Mouse (Mus musculus): Measurements from ENCODE around the gene Scamp4.

The Scamp4 gene

DNA sequence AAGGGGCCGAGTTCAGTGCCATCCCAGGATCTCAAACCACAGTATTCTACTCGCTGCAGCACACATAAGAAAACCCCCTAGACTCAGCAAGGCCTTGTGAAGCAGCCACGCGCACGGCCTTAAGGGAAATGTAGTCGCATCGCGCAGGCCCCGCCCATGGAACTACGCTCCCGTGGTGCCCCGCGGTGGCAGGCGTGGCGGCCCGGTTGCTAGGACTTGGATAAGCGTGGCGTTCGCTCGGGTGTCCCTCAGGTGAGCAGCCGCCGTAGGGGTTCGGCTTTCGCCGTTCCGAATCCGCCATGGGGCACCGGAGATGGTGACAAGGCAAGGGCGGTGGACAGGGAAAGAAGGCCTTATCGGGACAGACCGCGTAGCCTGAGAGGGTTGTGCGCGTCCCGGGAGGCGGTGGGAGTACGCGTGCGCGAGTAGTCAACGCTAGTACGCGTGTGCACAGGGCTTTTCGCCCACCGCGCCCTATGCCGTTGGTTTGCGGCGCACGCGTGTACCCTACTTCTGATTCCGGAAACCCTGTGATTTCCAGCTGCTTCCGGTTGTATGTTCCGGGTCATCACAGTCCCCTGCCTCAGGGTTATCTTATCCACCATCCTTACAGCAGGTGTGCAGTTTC lies at the start of gene Scamp4, which contains the start of gene Adat3:
Gene Scamp4, plus strand, starts transcription at position 175 of the 628 bp plus-strand sequence.
Gene Adat3, plus strand, starts transcription at position 183 of the 628 bp plus-strand sequence.
- DNase-seq (ENCODE audit: extremely low spot score): peak; percentile 97

DNA sequence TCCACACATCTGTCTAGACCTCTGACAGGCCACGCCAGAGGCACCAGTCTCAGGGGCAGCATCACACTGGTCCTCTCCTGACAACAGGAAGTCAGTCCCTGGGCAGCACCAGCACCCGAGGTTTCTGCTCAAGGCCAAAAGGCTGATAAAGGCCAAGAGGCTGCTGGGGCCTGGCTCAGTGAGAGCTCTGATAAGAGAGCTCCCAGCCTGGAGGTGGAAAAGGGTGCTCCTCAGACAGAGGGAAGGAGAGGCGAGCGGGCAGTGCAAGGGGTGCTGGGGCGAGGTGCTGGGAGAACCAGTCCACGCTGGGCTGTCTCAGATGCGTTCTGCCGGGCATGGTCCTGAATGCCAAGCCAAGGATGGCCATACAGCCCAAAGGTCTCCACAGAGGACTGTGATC lies 49.1 kb upstream of the Scamp4 start:
- DNase-seq (ENCODE audit: extremely low spot score): no peak

GRCm38 (mm10) chr10:80553997-80554396 lies 48.7 kb upstream of the Scamp4 start:
- DNase-seq (ENCODE audit: extremely low spot score): no peak

DNA sequence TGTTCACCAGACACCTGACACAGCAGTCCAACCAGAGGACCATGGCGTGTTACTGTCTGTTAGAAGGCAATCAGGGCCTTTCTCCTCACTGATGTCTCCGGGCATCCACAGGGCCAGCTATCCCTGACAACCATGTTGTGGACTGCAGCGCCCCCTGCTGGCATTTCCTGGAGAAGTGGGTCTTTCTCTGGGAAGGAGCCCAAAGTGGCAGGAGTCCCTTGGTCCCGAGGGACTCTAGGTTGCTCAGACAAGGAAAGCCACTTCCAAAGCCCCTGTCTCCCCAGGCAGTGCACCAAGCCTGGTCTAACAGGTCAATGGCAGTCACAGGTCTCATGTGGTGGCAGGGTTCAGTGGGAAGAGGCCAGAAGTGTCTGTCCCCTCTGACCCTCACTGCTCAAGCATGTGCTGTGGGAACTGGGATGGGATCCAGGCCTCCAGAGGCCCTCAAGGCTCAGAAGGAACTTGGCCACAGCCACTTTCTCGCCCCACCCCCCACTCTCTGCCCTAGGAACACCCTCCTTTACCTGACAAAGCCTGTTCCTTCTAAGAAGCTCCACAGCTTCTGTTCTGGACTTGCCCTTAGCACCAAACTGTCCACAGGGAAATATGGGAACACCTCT lies 45.2 kb upstream of the Scamp4 start:
- peak; percentile 74 for DNase-seq (ENCODE audit: extremely low spot score)

GRCm38 (mm10) chr10:80559431-80559830 lies 43.2 kb upstream of the Scamp4 start:
- no peak for DNase-seq (ENCODE audit: extremely low spot score)

GRCm38 (mm10) chr10:80560621-80561020 lies 42.1 kb upstream of the Scamp4 start:
- DNase-seq (ENCODE audit: extremely low spot score): no peak

DNA sequence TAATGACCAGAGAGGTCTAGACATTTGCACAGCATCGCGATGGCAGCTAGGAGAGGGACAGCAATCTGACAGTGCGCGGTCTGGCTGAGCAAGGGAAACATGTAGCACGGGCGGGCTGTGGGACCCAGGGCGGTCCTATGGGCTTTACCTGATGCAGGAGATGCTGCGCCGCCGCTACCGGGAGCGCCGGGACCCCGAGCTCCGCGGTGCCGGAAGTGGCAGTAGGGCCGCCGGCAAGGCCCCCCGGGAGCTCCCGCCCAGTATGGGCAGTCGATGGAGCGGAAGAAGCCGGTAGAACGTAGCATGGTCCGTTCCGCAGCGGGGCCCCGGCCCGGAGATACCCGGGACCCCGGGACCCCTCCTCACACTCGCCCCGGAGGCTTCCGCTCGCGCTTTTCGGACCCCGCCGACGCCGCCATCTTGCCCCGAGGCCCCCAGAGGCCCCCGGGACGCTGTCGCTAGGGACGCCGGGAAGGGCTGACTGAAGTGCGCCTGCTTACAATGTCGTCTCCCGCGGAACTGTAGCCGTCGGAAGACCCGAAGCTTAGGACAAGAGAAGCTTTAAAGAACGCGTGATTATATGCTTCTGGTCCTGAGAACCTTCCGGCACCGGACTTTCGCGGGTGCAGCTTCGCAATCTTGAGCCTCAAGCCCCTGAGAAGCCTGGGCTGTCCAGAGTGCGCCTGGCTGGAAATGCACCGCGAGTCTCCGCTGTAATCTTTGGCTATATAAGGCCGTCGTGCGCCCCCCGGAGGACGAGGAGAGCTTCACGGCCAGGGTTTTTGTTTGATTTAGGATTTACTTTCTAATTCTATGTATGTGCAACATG lies 41.3 kb upstream of the Scamp4 start, which contains the start of gene Rexo1:
Gene Rexo1, minus strand, starts transcription at position 445 of the 829 bp plus-strand sequence.
- peak; percentile 96 for DNase-seq (ENCODE audit: extremely low spot score)

DNA sequence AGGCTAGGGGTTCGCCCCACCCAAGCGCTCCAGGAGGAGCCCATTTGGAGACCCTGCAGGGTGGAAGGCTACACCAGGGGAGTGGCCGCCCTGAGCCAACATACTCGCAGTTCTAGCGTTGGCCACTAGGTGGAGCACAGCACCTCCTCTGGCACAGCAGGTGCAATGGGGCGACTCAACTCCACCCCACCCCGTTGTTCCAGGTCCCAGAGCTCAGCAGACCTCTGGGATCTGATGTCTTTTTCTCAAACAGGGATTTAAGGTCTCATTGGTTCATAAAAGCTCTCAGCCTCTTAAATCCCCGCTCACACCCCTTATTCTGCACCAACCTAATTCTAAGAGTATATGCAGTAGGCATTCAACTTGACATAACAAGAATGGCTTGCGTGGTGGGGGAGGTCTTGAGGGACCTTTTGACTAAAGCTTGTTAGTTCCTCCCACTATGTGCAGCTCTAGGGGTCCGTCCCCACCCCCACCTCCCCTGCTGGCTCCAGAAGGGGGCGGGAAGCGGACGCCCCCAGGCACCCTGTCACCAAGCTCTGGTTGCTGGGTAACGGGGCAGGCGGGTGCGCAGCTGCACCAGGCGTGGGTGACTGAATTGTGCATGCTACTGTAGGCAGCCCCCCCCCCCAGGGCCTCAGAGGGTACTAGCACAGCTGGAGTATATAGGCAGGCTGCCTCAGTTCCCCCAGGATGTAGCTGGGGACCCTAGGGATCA lies 36.1 kb upstream of the Scamp4 start:
- DNase-seq (ENCODE audit: extremely low spot score): peak; percentile 86

GRCm38 (mm10) chr10:80568876-80569275 lies 33.8 kb upstream of the Scamp4 start:
- DNase-seq (ENCODE audit: extremely low spot score): no peak

DNA sequence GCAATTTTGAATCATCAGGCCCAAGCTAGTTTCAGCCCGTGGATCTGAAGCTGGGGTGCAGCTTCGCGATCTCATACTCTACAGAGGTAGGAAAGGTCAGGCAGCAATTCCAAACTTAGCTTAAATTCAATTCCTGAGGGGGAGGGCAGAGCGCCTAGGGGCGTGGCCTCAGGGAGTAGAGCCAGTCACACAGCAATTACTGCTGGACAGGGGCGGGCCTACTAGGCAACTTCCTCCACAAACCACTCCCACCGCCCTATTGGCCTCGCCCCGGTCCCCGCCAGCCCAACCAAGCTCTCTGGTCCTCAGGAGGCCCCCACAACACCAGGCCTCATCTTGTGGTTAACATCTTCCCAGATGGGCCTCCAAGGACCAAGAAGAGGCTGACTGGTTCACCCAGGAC lies 33.0 kb upstream of the Scamp4 start:
- peak; percentile 62 for DNase-seq (ENCODE audit: extremely low spot score)

- no peak for DNase-seq (ENCODE audit: extremely low spot score)
Measured at GRCm38 (mm10) chr10:80570419-80570818, 32.3 kb upstream of the Scamp4 start.

DNA sequence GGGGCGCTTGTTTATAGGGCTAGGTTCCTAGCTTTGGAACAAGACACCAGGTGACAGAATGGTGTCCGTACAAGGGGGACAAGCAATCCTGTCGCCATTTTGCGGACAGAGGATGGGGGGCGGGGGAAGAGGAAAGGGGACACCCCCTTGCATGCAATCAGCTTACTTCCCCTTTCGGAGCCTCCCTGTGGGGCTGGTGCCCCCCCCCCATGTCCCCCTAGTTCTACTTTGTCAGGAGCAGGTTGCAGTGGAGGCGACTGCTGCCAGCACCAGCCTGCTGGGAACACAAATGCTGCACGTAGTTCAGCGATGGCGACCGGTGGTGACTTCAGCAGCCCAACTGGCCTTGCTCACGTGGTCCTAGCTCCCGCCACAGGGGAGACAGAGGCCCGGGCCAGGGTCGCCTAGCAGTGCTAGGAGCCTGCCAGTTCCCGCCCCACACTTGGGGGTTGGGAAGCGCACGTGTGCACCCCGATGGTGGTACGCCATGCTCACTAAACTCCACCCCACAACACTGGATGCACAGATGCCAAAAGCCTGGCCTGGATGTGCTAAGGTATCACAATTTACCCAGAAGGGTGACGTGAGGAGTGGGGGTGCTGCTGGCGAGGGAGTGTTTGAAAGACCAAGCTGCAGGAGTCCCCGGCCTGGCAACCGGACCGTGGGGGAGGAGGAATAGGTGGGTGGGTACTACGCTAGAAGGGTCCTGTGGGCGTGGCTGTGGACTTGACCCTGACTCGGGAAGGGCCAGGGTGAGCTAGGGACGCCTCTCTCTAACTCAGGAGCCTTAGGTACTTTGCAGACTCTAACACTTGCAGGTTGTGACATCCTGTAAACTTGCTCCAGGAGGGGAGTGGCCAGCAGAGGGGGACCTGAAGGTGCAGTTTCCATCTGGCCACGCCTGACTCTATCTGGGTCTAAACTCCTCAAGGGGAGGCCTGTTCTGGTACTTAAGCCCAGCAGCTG lies 31.5 kb upstream of the Scamp4 start:
- no peak for DNase-seq (ENCODE audit: extremely low spot score)

GRCm38 (mm10) chr10:80572477-80572876 lies 30.2 kb upstream of the Scamp4 start:
- DNase-seq (ENCODE audit: extremely low spot score): no peak

DNA sequence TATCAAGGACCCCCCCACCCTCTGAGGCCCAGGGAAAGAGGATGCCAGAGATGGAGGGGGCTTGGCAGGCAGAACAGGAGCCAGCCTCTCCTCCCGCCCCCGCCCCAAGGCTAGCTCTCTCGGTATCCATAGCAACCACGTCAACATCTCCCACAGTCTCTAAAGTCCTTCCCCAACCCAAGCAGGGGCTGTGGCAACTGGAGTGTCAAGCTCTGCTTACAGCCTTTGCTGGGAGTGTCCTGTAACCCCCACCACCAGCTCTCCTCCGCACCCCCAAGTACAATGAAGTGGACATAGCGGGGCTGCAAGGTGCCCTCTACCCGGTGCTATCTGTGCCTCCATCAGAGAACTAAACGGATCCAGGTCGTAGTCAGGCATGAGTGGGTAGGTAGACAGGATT lies 28.7 kb upstream of the Scamp4 start:
- DNase-seq (ENCODE audit: extremely low spot score): no peak

- no peak for DNase-seq (ENCODE audit: extremely low spot score)
Measured at GRCm38 (mm10) chr10:80574896-80575295, 27.8 kb upstream of the Scamp4 start.

- no peak for DNase-seq (ENCODE audit: extremely low spot score)
Measured at GRCm38 (mm10) chr10:80575925-80576324, 26.7 kb upstream of the Scamp4 start.

DNA sequence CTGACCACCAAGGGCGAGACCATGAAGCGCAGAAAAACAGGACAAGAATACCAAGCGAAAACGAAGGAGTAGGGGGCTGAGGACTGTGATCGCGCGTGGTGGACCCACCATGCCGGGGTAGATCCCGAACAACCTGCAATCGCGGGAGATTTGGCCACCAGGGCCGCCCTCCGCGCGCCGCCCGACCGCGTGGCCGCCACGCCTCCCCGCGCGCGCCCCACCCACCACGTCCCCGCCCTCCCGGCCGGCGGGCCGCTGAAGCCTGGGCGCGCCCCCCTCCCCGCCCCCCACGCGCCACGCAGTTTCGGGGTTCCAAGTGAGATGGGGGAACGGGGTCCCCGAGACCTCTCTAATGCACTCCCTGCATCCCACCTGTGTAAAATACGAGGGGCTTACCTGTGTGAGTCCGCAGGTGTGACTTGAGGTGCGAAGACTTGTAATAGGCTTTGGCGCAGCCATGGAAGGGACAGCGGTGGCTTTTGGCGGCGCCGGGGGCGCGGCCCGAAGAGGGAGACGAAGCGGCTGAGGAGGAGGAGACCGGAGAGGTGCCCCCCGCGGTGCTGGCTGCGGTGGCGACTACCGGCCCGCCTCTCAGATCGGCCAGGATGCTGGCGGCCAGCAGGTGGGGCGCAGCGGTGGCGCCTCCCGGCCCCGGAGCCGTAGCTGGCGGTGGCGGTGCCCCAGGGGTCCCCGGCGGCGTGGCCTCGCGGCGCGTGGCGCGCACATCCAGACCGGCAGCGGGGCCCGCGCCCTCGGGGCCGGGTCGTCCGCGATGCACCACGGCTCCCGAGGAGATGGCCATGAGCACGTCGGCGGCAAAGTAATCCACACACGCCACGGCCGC lies 26.1 kb upstream of the Scamp4 start:
- peak; percentile 67 for DNase-seq (ENCODE audit: extremely low spot score)

GRCm38 (mm10) chr10:80577195-80578130 lies 25.2 kb upstream of the Scamp4 start, which contains the start of gene Klf16:
Gene Klf16 (minus strand): TSS chr10:80577321.
- peak; percentile 99 for DNase-seq (ENCODE audit: extremely low spot score)

Measured in embryo, embryonic 9.5 days (tissue).